Mouse (Mus musculus) hindbrain, embryonic 14.5 days (tissue): Measurements from ENCODE around the gene C1qtnf4. TPM values are rescaled to one million over a fixed set of nuclear protein-coding genes. Genes with fewer than 3 reads are reported as not detected.

Experiments used
- ATAC-seq: fragments of 200-750 bp; cut with Nextera tagmentation; 2 replicates; pipeline ENCODE4 v1.8.0; 2017; ENCODE audit warnings: moderate number of reproducible peaks, mild to moderate bottlenecking, moderate TSS enrichment, moderate library complexity; ENCODE audit not compliant: low FRiP score
- DNase-seq: peaks from one replicate; pipeline ENCODE4 v3.0.0-alpha.2; 2015; ENCODE audit warnings: low spot score
- H3K27ac ChIP-seq: fragments of 300-500 bp; sonication (generic); 2 replicates; pipeline ENCODE4 v1.5.1; 2014; ENCODE audit warnings: mild to moderate bottlenecking, moderate library complexity
- H3K27me3 ChIP-seq: fragments of 300-500 bp; sonication (generic); 2 replicates; pipeline ENCODE4 v1.6.1; 2014; ENCODE audit warnings: mild to moderate bottlenecking, low read length, mixed read lengths; ENCODE audit not compliant: control insufficient read depth, insufficient read depth
- H3K36me3 ChIP-seq: fragments of 300-500 bp; sonication (generic); replicated peaks from 2 replicates; pipeline ENCODE4 v1.6.1; 2014; ENCODE audit not compliant: control insufficient read depth, insufficient read depth
- H3K4me1 ChIP-seq: fragments of 300-500 bp; sonication (generic); replicated peaks from 2 replicates; pipeline ENCODE4 v1.6.1; 2014; ENCODE audit warnings: antibody characterized with exemption, low read length, mixed read lengths; ENCODE audit not compliant: control insufficient read depth, insufficient read depth
- H3K4me2 ChIP-seq: fragments of 300-500 bp; sonication (generic); replicated peaks from 2 replicates; pipeline ENCODE4 v1.6.1; 2014; ENCODE audit warnings: mild to moderate bottlenecking, moderate library complexity
- H3K4me3 ChIP-seq: fragments of 300-500 bp; sonication (generic); replicated peaks from 2 replicates; pipeline ENCODE4 v1.5.1; 2014; ENCODE audit warnings: mild to moderate bottlenecking, low read length
- H3K9ac ChIP-seq: fragments of 300-500 bp; sonication (generic); 2 replicates; pipeline ENCODE4 v1.6.1; 2014
- H3K9me3 ChIP-seq: fragments of 300-500 bp; sonication (generic); 2 replicates; pipeline ENCODE4 v1.6.1; 2016; ENCODE audit warnings: low read length; ENCODE audit not compliant: control insufficient read depth
- WGBS: fragments of 180-500 bp; shearing (Covaris S2); extraction: QIAGEN DNeasy Blood & Tissue Kit; methylation state at CpG from one replicate; pipeline ENCODE4 v1.1.7; 2014; 5-methylcytosine and 5-hydroxymethylcytosine counted together
- polyA plus RNA-seq: library from polyadenylated mRNA; unstranded; fragments of >200 nt; fragmentation: Nextera tagmentation; extraction: Ambion mirVana; gene quantifications from 2 replicates; pipeline ENCODE4 v1.2.1, GENCODE M21; 2014

Gene C1qtnf4
- polyA plus RNA-seq, 1 experiment from 2014 or later = 189 TPM

- Histone ChIP-seq H3K27ac (no peak overlapping the region), H3K9me3 (no peaks in the 10 kb centered on the region), H3K27me3 (no peaks in the 10 kb centered on the region), H3K4me1 (peaks cover 10% of the 10 kb centered on the region; the same call in 1 of the 2 replicates), H3K4me3 (no peak overlapping the region), H3K4me2 (no peak overlapping the region), H3K9ac (no peak overlapping the region), H3K36me3 (no peaks in the 10 kb centered on the region)
- WGBS = 69% methylated on average over 5 of the region's 5 CpGs
- ATAC-seq (no peak), DNase-seq (no peak)
These were observed 7.9 kb upstream of the C1qtnf4 start for GRCm38 (mm10) chr2:90877584-90878259.

GRCm38 (mm10) chr2:90879419-90879818 is 6.2 kb upstream of the C1qtnf4 start:
- H3K27ac ChIP-seq = no peak overlapping the region
- DNase-seq = no peak
- H3K4me1 ChIP-seq = peaks cover 14% of the 10 kb centered on the region
- H3K4me2 ChIP-seq = no peak overlapping the region
- H3K9ac ChIP-seq = no peak overlapping the region
- no peaks in the 10 kb centered on the region for H3K36me3 ChIP-seq
- no peaks in the 10 kb centered on the region for H3K27me3 ChIP-seq
- no peak for ATAC-seq
- H3K9me3 ChIP-seq = no peaks in the 10 kb centered on the region
- H3K4me3 ChIP-seq = no peak overlapping the region

- Histone ChIP-seq H3K27ac (0 out of 2 replicates have a peak overlapping the region, but pooled peaks have one; percentile 23), H3K4me3 (no peak overlapping the region), H3K9ac (no peak overlapping the region), H3K4me2 (no peak overlapping the region), H3K9me3 (no peaks in the 10 kb centered on the region), H3K27me3 (no peaks in the 10 kb centered on the region), H3K4me1 (peaks cover 20% of the 10 kb centered on the region), H3K36me3 (no peaks in the 10 kb centered on the region)
- WGBS = 23% methylated on average over 6 of the region's 6 CpGs
- peak; percentile 38 for DNase-seq
- peak; percentile 38 for ATAC-seq
These were observed 5.4 kb upstream of the C1qtnf4 start for GRCm38 (mm10) chr2:90880144-90880785.

- H3K9me3 ChIP-seq = no peaks in the 10 kb centered on the region
- no peak for ATAC-seq
These were observed 3.8 kb upstream of the C1qtnf4 start for GRCm38 (mm10) chr2:90881824-90882223.

GRCm38 (mm10) chr2:90886436-90886835 is 776 bp downstream of the C1qtnf4 start:
- Histone ChIP-seq H3K36me3 (peaks cover 13% of the 10 kb centered on the region), H3K27me3 (peaks cover 22% of the 10 kb centered on the region), H3K4me3 (peak overlapping the region; percentile 66), H3K4me1 (peaks cover 38% of the 10 kb centered on the region), H3K9me3 (no peaks in the 10 kb centered on the region), H3K27ac (peak overlapping the region; percentile 94), H3K4me2 (peak overlapping the region; percentile 85), H3K9ac (peak overlapping the region; percentile 93)
- DNase-seq (no peak), ATAC-seq (no peak)
- WGBS = 9% methylated on average over 6 of the region's 6 CpGs

More at GRCm38 (mm10) chr2:90881824-90882223, 3.8 kb upstream of the C1qtnf4 start:
- Histone ChIP-seq H3K36me3 (no peaks in the 10 kb centered on the region), H3K27me3 (no peaks in the 10 kb centered on the region), H3K9ac (no peak overlapping the region), H3K27ac (no peak overlapping the region), H3K4me3 (no peak overlapping the region), H3K4me2 (no peak overlapping the region), H3K4me1 (peaks cover 20% of the 10 kb centered on the region)
- WGBS = 84% methylated on average over 2 of the region's 2 CpGs
- DNase-seq = no peak

GRCm38 (mm10) chr2:90887627-90888026 is 2.0 kb downstream of the C1qtnf4 start:
- H3K9me3 ChIP-seq = no peaks in the 10 kb centered on the region
- WGBS = 69% methylated on average over 5 of the region's 5 CpGs
- H3K27ac ChIP-seq = no peak overlapping the region
- H3K36me3 ChIP-seq = peaks cover 18% of the 10 kb centered on the region
- H3K9ac ChIP-seq = peak overlapping the region; percentile 93
- peak overlapping the region; percentile 66 for H3K4me3 ChIP-seq
- H3K4me2 ChIP-seq = peak overlapping the region; percentile 85
- DNase-seq (no peak), ATAC-seq (no peak)
- H3K27me3 ChIP-seq = peaks cover 22% of the 10 kb centered on the region
- H3K4me1 ChIP-seq = peaks cover 38% of the 10 kb centered on the region

GRCm38 (mm10) chr2:90889550-90890548 is 4.2 kb downstream of the C1qtnf4 start:
- Histone ChIP-seq H3K4me3 (peak overlapping the region; percentile 41), H3K9me3 (no peaks in the 10 kb centered on the region), H3K9ac (peak overlapping the region; percentile 62), H3K4me2 (peak overlapping the region; percentile 85), H3K27me3 (peaks cover 22% of the 10 kb centered on the region), H3K27ac (peak overlapping the region; percentile 79), H3K4me1 (peaks cover 29% of the 10 kb centered on the region), H3K36me3 (peaks cover 37% of the 10 kb centered on the region)
- WGBS = 5% methylated on average over 100 of the region's 133 CpGs
- DNase-seq (peak; percentile 71), ATAC-seq (peak; percentile 56)

GRCm38 (mm10) chr2:90893673-90894298 is 8.1 kb downstream of the C1qtnf4 start:
- WGBS = 85% methylated on average over 6 of the region's 6 CpGs
- H3K27me3 ChIP-seq = peaks cover 7% of the 10 kb centered on the region; the same call in 1 of the 2 replicates
- H3K27ac ChIP-seq = no peak overlapping the region
- no peak for DNase-seq
- H3K36me3 ChIP-seq = peaks cover 76% of the 10 kb centered on the region
- no peak overlapping the region for H3K4me2 ChIP-seq
- H3K9ac ChIP-seq = no peak overlapping the region
- no peak for ATAC-seq
- H3K4me3 ChIP-seq = no peak overlapping the region
- H3K4me1 ChIP-seq = peaks cover 16% of the 10 kb centered on the region
- no peaks in the 10 kb centered on the region for H3K9me3 ChIP-seq
